Mouse (Mus musculus) left cerebral cortex, adult 11 months (tissue): ENCODE results near the gene Rgs7bp.

ENCODE experiments used
- DNase-seq: peaks from one replicate; pipeline ENCODE4 v3.0.0; 2022; ENCODE audit warnings: low spot score

Rgs7bp gene

GRCm38 (mm10) chr13:105054181-105054940 is at the start of gene Rgs7bp:
Gene Rgs7bp, minus strand, starts transcription at chr13:105054930.
- DNase-seq, result peak; percentile 78

DNA sequence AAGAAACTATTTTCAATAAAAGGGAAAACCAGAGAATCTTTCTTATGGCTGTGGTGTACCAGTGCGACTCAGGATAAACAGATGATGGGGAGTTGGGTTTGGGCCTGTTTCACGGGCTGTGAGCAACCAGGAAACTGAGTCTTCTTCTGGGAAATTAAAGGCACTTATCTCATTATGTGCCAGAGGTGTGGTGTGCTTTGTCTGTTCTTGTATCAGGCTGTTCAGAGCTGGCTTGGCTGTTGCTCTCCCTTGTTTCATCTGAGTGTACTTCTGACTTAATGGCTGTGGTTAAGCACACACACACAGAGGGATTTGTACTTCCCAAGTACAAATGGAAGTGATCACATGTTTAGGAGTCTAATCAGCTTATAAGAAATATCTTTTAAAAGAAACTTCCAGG is 49.7 kb upstream of the Rgs7bp start:
- DNase-seq, result no peak

DNA sequence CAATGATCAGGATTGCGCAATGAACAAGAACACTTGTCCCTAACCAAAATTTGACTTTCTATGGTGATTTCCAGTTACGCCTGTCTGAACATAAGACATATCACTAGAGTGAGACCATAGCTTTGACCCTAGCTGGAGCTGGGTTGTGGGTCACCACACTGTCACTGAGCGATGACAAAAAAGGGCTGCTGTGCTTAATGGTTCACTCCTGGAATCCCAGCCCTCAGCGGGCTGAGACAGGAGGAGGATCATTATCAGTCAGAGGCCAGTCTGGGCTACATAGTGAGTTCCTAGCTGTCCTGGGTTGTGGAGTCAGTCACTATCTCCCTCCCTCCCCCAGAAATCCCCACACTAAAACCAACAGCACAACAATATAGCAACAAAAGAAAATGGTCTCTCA is 46.0 kb upstream of the Rgs7bp start:
- no peak for DNase-seq

DNA sequence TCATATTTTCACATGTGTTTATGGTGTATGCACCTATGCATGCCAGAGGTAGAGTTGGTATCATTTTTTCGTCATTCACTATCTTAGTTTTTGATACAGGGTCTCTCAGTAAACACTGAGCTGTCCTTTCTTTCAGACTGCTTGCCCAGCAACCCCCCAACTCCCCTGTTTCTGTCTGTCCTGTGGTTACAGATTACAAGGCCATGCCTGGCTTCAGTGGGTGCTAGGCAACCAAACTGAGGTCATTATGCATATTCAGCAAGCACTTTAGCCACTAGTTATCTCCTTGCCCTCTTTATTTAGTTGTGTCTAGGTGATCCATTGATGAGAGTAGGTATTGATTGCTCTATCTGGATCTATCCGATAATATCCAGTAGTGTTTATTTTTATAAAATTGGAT is 41.6 kb upstream of the Rgs7bp start:
- no peak for DNase-seq

GRCm38 (mm10) chr13:105089276-105089675 is 34.5 kb upstream of the Rgs7bp start:
- DNase-seq, result no peak

- no peak for DNase-seq
These were observed 27.1 kb upstream of the Rgs7bp start, which contains the start of gene 4933425L06Rik for GRCm38 (mm10) chr13:105081862-105082261. Gene 4933425L06Rik, plus strand, starts transcription at chr13:105082122.

- DNase-seq, result no peak
These were observed 12.4 kb upstream of the Rgs7bp start for GRCm38 (mm10) chr13:105066890-105067845.

DNA sequence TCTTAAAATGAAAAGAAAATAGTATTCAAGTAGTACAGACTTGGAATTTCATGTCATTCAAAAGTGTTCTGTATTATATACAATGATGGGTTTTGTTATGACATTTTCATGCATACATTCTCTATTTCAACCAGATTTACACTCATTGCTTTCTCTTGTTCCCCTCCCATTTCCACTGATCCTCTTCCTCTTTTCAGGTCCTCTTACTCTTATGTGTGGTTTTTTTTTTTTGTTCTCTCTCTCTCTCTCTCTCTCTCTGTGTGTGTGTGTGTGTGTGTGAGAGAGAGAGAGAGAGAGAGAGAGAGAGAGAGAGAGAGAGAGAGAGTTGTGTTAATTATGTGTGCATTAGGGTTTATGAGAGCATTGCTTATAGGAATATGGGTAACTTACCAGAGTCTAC is 11.4 kb upstream of the Rgs7bp start:
- DNase-seq, result no peak

GRCm38 (mm10) chr13:105055374-105055773 is 644 bp upstream of the Rgs7bp start:
- no peak for DNase-seq

GRCm38 (mm10) chr13:105054941-105055309 is 195 bp upstream of the Rgs7bp start:
- no peak for DNase-seq

DNA sequence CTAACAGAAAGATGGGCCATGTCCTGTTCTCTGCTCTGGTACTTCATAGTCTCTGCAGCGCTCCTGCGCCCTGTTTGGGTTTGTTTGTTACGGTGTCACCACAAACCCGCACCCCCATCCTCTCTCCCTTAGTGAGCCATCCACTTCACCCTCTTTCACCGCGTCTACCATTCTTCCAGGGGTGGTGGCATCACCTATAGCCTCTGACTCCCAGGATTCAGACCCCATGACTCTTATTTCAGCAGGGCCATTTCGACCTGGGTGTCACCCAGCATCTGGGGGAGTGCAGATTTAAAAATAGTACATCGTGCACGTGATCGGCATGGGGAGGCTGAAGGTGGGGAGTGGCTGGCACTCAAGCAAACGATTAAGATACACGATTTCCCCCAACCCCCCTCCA is 1.1 kb downstream of the Rgs7bp start:
- peak; percentile 43 for DNase-seq

- DNase-seq, result no peak
These were observed 3.3 kb downstream of the Rgs7bp start for GRCm38 (mm10) chr13:105051432-105051831.

- DNase-seq, result no peak
These were observed 6.1 kb downstream of the Rgs7bp start for GRCm38 (mm10) chr13:105048662-105049061.

- DNase-seq, result no peak
These were observed 7.4 kb downstream of the Rgs7bp start for GRCm38 (mm10) chr13:105047377-105047776.

DNA sequence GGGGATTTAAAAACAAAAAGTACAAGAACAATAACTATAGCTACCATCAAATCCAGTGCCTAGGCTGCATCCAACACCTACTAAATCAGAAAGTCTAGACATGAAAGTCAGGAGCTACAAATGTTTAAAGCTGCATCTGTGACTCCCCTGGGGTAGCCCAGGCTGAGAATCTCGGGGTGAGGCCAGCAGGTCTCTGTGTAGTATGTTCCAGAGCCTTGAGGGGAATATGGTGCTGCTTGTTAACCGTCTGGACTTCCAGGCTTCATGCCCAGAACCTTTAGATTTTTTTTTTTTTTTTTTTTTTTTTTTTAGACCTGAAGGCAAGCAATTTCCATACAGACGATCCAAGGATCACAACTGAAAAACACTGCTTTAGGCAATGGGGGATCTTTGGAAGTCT is 10.8 kb downstream of the Rgs7bp start:
- DNase-seq, result no peak

DNA sequence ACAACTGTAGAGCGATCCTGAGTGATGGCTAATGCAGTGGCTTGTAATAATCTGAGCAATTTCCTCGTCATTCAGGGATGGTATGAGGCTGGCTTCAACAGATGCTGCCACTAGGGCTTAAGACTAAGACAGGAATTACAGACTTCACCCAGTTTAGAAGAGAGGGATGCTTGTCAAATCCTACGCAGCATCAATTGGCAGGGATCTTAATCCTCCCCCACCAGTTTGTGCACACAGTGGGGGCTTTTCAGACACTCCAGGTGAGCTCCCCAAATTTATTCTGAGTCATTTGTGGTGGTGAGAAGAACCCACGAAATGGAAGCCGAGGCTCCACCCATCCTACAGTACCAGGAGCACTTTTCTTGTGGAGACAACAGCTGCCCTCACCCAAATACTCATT is 16.4 kb downstream of the Rgs7bp start:
- DNase-seq, result no peak

DNA sequence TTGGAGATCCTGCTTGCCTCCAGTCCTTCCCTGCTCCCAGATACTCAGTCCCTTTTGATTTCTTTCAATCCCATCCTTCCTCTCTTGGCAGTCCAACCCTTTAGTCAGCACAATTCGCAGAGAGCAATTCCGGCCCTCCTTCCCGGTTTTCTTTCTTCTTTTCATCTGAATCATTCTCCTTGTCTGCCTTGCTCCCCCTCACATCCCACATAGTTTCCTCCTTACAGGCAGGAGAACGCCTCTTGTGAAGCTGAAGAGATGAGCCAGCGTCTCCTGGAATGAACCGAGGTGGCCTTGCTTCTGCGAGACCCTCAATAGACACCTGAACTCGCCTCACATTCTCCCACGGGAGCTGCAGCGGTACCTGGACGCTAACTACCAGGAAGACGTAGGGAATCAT is 16.9 kb downstream of the Rgs7bp start:
- DNase-seq, result no peak

GRCm38 (mm10) chr13:105031882-105032281 is 22.8 kb downstream of the Rgs7bp start:
- no peak for DNase-seq

- DNase-seq, result no peak
These were observed 26.5 kb downstream of the Rgs7bp start for GRCm38 (mm10) chr13:105028276-105028675.

- no peak for DNase-seq
These were observed 38.2 kb downstream of the Rgs7bp start for GRCm38 (mm10) chr13:105016577-105016976.

- no peak for DNase-seq
These were observed 38.9 kb downstream of the Rgs7bp start for GRCm38 (mm10) chr13:105015710-105016404.

- DNase-seq, result no peak
These were observed 43.4 kb downstream of the Rgs7bp start for GRCm38 (mm10) chr13:105011300-105011699.
